Mouse (Mus musculus): ENCODE results near the gene Rhbdl1. TPM values are rescaled to one million over a fixed set of nuclear protein-coding genes. Genes with fewer than 3 reads are reported as not detected.

The Rhbdl1 gene
- 1.4 and 1.7 TPM in 2 replicates for polyA plus RNA-seq (2015; fragmentation: Nextera tagmentation; extraction: Ambion mirVana)

- DNase-seq (ENCODE audit: low spot score) (peak; percentile 62), ATAC-seq (no peak)
- Histone ChIP-seq H3K27ac (ENCODE audit: low read length) (no peak within 1 kb of the TSS), H3K36me3 (ENCODE audit: insufficient read depth, low read length) (peaks cover 8% of the 10 kb centered on the region; the same call in 1 of the 2 replicates), H3K4me2 (replicated peaks; ENCODE audit: low read depth, low read length) (peak within 1 kb of the TSS; percentile 68), H3K4me3 (ENCODE audit: low read depth, low read length) (peak within 1 kb of the TSS; percentile 31; the same call in 1 of the 2 replicates), H3K9ac (replicated peaks; ENCODE audit: low read depth) (no peak within 1 kb of the TSS), H3K27me3 (replicated peaks; ENCODE audit: insufficient read depth, low read length) (no peaks in the 10 kb centered on the region), H3K4me1 (ENCODE audit: insufficient read depth, low read depth, low read length) (peaks cover 28% of the 10 kb centered on the region), H3K9me3 (ENCODE audit: low read length) (no peaks in the 10 kb centered on the region)
- under 1% methylated on average over 22 of the region's 29 CpGs for WGBS
- no peak for TF ChIP-seq CTCF (IDR thresholded peaks at IDR 0.05)
- no peak for TF ChIP-seq EP300 (IDR thresholded peaks at IDR 0.05)
Observed at GRCm38 (mm10) chr17:25837076-25837410, at the start of gene Rhbdl1. Rhbdl1 (minus strand) TSS chr17:25837295.

- no peak overlapping the region for H3K4me3 ChIP-seq (ENCODE audit: low read depth, low read length)
- DNase-seq (ENCODE audit: low spot score) (no peak), ATAC-seq (no peak)
- H3K27ac ChIP-seq (ENCODE audit: low read length) = no peak overlapping the region
- H3K4me2 ChIP-seq (replicated peaks; ENCODE audit: low read depth, low read length) = no peak overlapping the region
- H3K9me3 ChIP-seq (ENCODE audit: low read length) = no peaks in the 10 kb centered on the region
- no peaks in the 10 kb centered on the region for H3K4me1 ChIP-seq (ENCODE audit: insufficient read depth, low read depth, low read length)
- peaks cover 9% of the 10 kb centered on the region; the same call in 1 of the 2 replicates for H3K36me3 ChIP-seq (ENCODE audit: insufficient read depth, low read length)
- H3K9ac ChIP-seq (replicated peaks; ENCODE audit: low read depth) = no peak overlapping the region
- TF ChIP-seq CTCF (IDR thresholded peaks at IDR 0.05) = no peak
- TF ChIP-seq EP300 (IDR thresholded peaks at IDR 0.05) = no peak
- H3K27me3 ChIP-seq (replicated peaks; ENCODE audit: insufficient read depth, low read length) = no peaks in the 10 kb centered on the region
Observed at GRCm38 (mm10) chr17:25886806-25887205, 49.7 kb upstream of the Rhbdl1 start.

- H3K36me3 ChIP-seq (ENCODE audit: insufficient read depth, low read length) = peaks cover 9% of the 10 kb centered on the region; the same call in 1 of the 2 replicates
- H3K27me3 ChIP-seq (replicated peaks; ENCODE audit: insufficient read depth, low read length) = no peaks in the 10 kb centered on the region
- no peaks in the 10 kb centered on the region for H3K9me3 ChIP-seq (ENCODE audit: low read length)
- TF ChIP-seq CTCF (IDR thresholded peaks at IDR 0.05) (peak; percentile 61), EP300 (IDR thresholded peaks at IDR 0.05) (no peak)
- H3K9ac ChIP-seq (replicated peaks; ENCODE audit: low read depth) = no peak overlapping the region
- ATAC-seq (no peak), DNase-seq (ENCODE audit: low spot score) (no peak)
- no peaks in the 10 kb centered on the region for H3K4me1 ChIP-seq (ENCODE audit: insufficient read depth, low read depth, low read length)
- WGBS = 71% methylated on average over 4 of the region's 4 CpGs
- no peak overlapping the region for H3K27ac ChIP-seq (ENCODE audit: low read length)
- H3K4me3 ChIP-seq (ENCODE audit: low read depth, low read length) = no peak overlapping the region
- H3K4me2 ChIP-seq (replicated peaks; ENCODE audit: low read depth, low read length) = no peak overlapping the region
Observed at GRCm38 (mm10) chr17:25885636-25886035, 48.5 kb upstream of the Rhbdl1 start.

- no peak for ATAC-seq
- H3K27ac ChIP-seq (ENCODE audit: low read length) = no peak overlapping the region
- no peak overlapping the region for H3K4me2 ChIP-seq (replicated peaks; ENCODE audit: low read depth, low read length)
- no peaks in the 10 kb centered on the region for H3K9me3 ChIP-seq (ENCODE audit: low read length)
- peaks cover 9% of the 10 kb centered on the region; the same call in 1 of the 2 replicates for H3K36me3 ChIP-seq (ENCODE audit: insufficient read depth, low read length)
- no peaks in the 10 kb centered on the region for H3K4me1 ChIP-seq (ENCODE audit: insufficient read depth, low read depth, low read length)
- 94% methylated on average over 3 of the region's 3 CpGs for WGBS
- no peak for DNase-seq (ENCODE audit: low spot score)
- no peak overlapping the region for H3K9ac ChIP-seq (replicated peaks; ENCODE audit: low read depth)
- H3K27me3 ChIP-seq (replicated peaks; ENCODE audit: insufficient read depth, low read length) = no peaks in the 10 kb centered on the region
- no peak overlapping the region for H3K4me3 ChIP-seq (ENCODE audit: low read depth, low read length)
- peak; percentile 14 for TF ChIP-seq CTCF (IDR thresholded peaks at IDR 0.05)
- TF ChIP-seq EP300 (IDR thresholded peaks at IDR 0.05) = no peak
Observed at GRCm38 (mm10) chr17:25883824-25884223, 46.7 kb upstream of the Rhbdl1 start.

- DNase-seq (ENCODE audit: low spot score) (no peak), ATAC-seq (no peak)
- no peak for TF ChIP-seq EP300 (IDR thresholded peaks at IDR 0.05)
- TF ChIP-seq CTCF (IDR thresholded peaks at IDR 0.05) = no peak
- Histone ChIP-seq H3K9ac (replicated peaks; ENCODE audit: low read depth) (no peak overlapping the region), H3K27ac (ENCODE audit: low read length) (no peak overlapping the region), H3K4me3 (ENCODE audit: low read depth, low read length) (no peak overlapping the region), H3K4me1 (ENCODE audit: insufficient read depth, low read depth, low read length) (no peaks in the 10 kb centered on the region), H3K4me2 (replicated peaks; ENCODE audit: low read depth, low read length) (no peak overlapping the region), H3K9me3 (ENCODE audit: low read length) (no peaks in the 10 kb centered on the region), H3K27me3 (replicated peaks; ENCODE audit: insufficient read depth, low read length) (no peaks in the 10 kb centered on the region), H3K36me3 (ENCODE audit: insufficient read depth, low read length) (peaks cover 9% of the 10 kb centered on the region; the same call in 1 of the 2 replicates)
- 86% methylated on average over 8 of the region's 8 CpGs for WGBS
Observed at GRCm38 (mm10) chr17:25883268-25883667, 46.2 kb upstream of the Rhbdl1 start.

- no peak overlapping the region for H3K4me2 ChIP-seq (replicated peaks; ENCODE audit: low read depth, low read length)
- H3K36me3 ChIP-seq (ENCODE audit: insufficient read depth, low read length) = peaks cover 9% of the 10 kb centered on the region; the same call in 1 of the 2 replicates
- H3K9me3 ChIP-seq (ENCODE audit: low read length) = no peaks in the 10 kb centered on the region
- no peak overlapping the region for H3K9ac ChIP-seq (replicated peaks; ENCODE audit: low read depth)
- TF ChIP-seq EP300 (IDR thresholded peaks at IDR 0.05) (no peak), CTCF (IDR thresholded peaks at IDR 0.05) (peak; percentile 33)
- ATAC-seq (no peak), DNase-seq (ENCODE audit: low spot score) (no peak)
- no peak overlapping the region for H3K4me3 ChIP-seq (ENCODE audit: low read depth, low read length)
- H3K27ac ChIP-seq (ENCODE audit: low read length) = no peak overlapping the region
- 49% methylated on average over 5 of the region's 5 CpGs for WGBS
- no peaks in the 10 kb centered on the region for H3K27me3 ChIP-seq (replicated peaks; ENCODE audit: insufficient read depth, low read length)
- H3K4me1 ChIP-seq (ENCODE audit: insufficient read depth, low read depth, low read length) = no peaks in the 10 kb centered on the region
Observed at GRCm38 (mm10) chr17:25882306-25882705, 45.2 kb upstream of the Rhbdl1 start.

- Histone ChIP-seq H3K4me1 (ENCODE audit: insufficient read depth, low read depth, low read length) (no peaks in the 10 kb centered on the region), H3K36me3 (ENCODE audit: insufficient read depth, low read length) (peaks cover 9% of the 10 kb centered on the region; the same call in 1 of the 2 replicates), H3K27me3 (replicated peaks; ENCODE audit: insufficient read depth, low read length) (no peaks in the 10 kb centered on the region), H3K9ac (replicated peaks; ENCODE audit: low read depth) (no peak overlapping the region), H3K4me3 (ENCODE audit: low read depth, low read length) (no peak overlapping the region), H3K27ac (ENCODE audit: low read length) (no peak overlapping the region), H3K4me2 (replicated peaks; ENCODE audit: low read depth, low read length) (no peak overlapping the region), H3K9me3 (ENCODE audit: low read length) (no peaks in the 10 kb centered on the region)
- TF ChIP-seq EP300 (IDR thresholded peaks at IDR 0.05) (no peak), CTCF (IDR thresholded peaks at IDR 0.05) (no peak)
- 52% methylated on average over 4 of the region's 4 CpGs for WGBS
- DNase-seq (ENCODE audit: low spot score) = no peak
- no peak for ATAC-seq
Observed at GRCm38 (mm10) chr17:25881691-25882090, 44.6 kb upstream of the Rhbdl1 start.

Measured in lung, postnatal 0 days (tissue).